Mouse (Mus musculus) CH12.LX (cell line): Measurements from ENCODE around the gene Actr5. TPM values are rescaled to one million over a fixed set of nuclear protein-coding genes. Genes with fewer than 3 reads are reported as not detected.

ENCODE experiments used
- DNase-seq: peaks from one replicate; pipeline ENCODE4 v3.0.0-alpha.2; 2013; ENCODE audit errors: extremely low read depth
- H3K27ac ChIP-seq: 2 replicates; pipeline ENCODE4 v1.5.1; 2012; ENCODE audit warnings: low read depth, mild to moderate bottlenecking, control low read depth, moderate library complexity; ENCODE audit not compliant: insufficient read depth
- H3K27me3 ChIP-seq: replicated peaks from 2 replicates; pipeline ENCODE3; 2012; ENCODE audit warnings: inconsistent platforms
- H3K36me3 ChIP-seq, 2 experiments: replicated peaks in 1 of 2; 2 replicates each; pipeline versions ENCODE3 to v1.6.1; 2012; ENCODE audit warnings: inconsistent platforms in 1 of 2, low read length in 1 of 2, mild to moderate bottlenecking in 1 of 2, mixed read lengths in 1 of 2, moderate library complexity in 1 of 2; ENCODE audit not compliant: control insufficient read depth in 1 of 2, insufficient read depth in 1 of 2
- H3K4me1 ChIP-seq, 2 experiments: 2 replicates each; pipeline ENCODE4 v1.6.1; 2012; ENCODE audit warnings: inconsistent platforms in 1 of 2, moderate library complexity in 1 of 2; ENCODE audit not compliant: insufficient read depth in 2 of 2, control insufficient read depth in 1 of 2
- H3K4me2 ChIP-seq: 2 replicates; pipeline ENCODE4 v1.6.1; 2012; ENCODE audit warnings: low read depth, mild to moderate bottlenecking, control low read depth; ENCODE audit not compliant: poor library complexity, insufficient read depth, severe bottlenecking
- H3K4me3 ChIP-seq, 3 experiments: fragments of 150-350 bp in 1 of 3; sonication (generic) in 1 of 3; replicated peaks in 1 of 3; 2 replicates each; pipeline versions ENCODE3 to v1.5.1; 2011 to 2012; ENCODE audit warnings: low read depth in 2 of 3, low read length in 2 of 3, mild to moderate bottlenecking in 2 of 3, moderate library complexity in 2 of 3, control low read depth in 1 of 3, improper control_type of control experiment in 1 of 3, inconsistent platforms in 1 of 3, mixed read lengths in 1 of 3; ENCODE audit not compliant: poor library complexity in 1 of 3
- H3K79me2 ChIP-seq: replicated peaks from 2 replicates; pipeline ENCODE4 v1.6.1; 2012; ENCODE audit warnings: mild to moderate bottlenecking, moderate library complexity; ENCODE audit not compliant: control insufficient read depth, poor library complexity, insufficient read depth, severe bottlenecking; ENCODE audit errors: extremely low read depth
- H3K9ac ChIP-seq: 2 replicates; pipeline ENCODE4 v1.6.1; 2012; ENCODE audit warnings: low read depth, mild to moderate bottlenecking, control low read depth, moderate library complexity; ENCODE audit not compliant: insufficient read depth
- H3K9me3 ChIP-seq: replicated peaks from 2 replicates; pipeline ENCODE3; 2012; ENCODE audit warnings: low read length, inconsistent platforms, mixed read lengths
- BHLHE40 ChIP-seq: IDR thresholded peaks from 2 replicates; pipeline ENCODE4 v1.6.1; 2011; ENCODE audit warnings: mild to moderate bottlenecking, low read depth, low read length, improper control_type of control experiment
- CHD2 ChIP-seq: IDR thresholded peaks from 2 replicates; pipeline ENCODE4 v1.6.1; 2011; ENCODE audit warnings: low read length, improper control_type of control experiment
- CTCF ChIP-seq, 2 experiments: IDR thresholded peaks in 1 of 2; conservative IDR thresholded peaks in 1 of 2; 2 replicates each; pipeline ENCODE4 v1.5.1; 2011 to 2012; ENCODE audit warnings: low read depth in 2 of 2, low read length in 2 of 2, improper control_type of control experiment in 1 of 2, inconsistent platforms in 1 of 2, mild to moderate bottlenecking in 1 of 2, moderate library complexity in 1 of 2
- E2F4 ChIP-seq: IDR thresholded peaks from 2 replicates; pipeline ENCODE4 v1.6.1; 2011; ENCODE audit warnings: low read depth, low read length, improper control_type of control experiment; ENCODE audit not compliant: insufficient replicate concordance
- ELF1 ChIP-seq: IDR thresholded peaks from 2 replicates; pipeline ENCODE4 v1.6.1; 2014; ENCODE audit warnings: low read depth, mild to moderate bottlenecking, inconsistent platforms, low read length, improper control_type of control experiment
- EP300 ChIP-seq: IDR thresholded peaks from 2 replicates; pipeline ENCODE4 v1.6.1; 2011; ENCODE audit warnings: low read length, improper control_type of control experiment
- ETS1 ChIP-seq: conservative IDR thresholded peaks from 2 replicates; pipeline ENCODE4 v1.6.1; 2012; ENCODE audit warnings: low read depth, mild to moderate bottlenecking, inconsistent platforms, low read length, improper control_type of control experiment, moderate library complexity
- GABPA ChIP-seq: IDR thresholded peaks from 2 replicates; pipeline ENCODE4 v1.6.1; 2012; ENCODE audit warnings: low read depth, low read length, improper control_type of control experiment, inconsistent platforms; ENCODE audit not compliant: insufficient replicate concordance
- HCFC1 ChIP-seq: IDR thresholded peaks from 2 replicates; pipeline ENCODE4 v1.6.1; 2012; ENCODE audit warnings: low read depth, mild to moderate bottlenecking, inconsistent platforms, low read length, improper control_type of control experiment
- IRF4 ChIP-seq: IDR thresholded peaks from 2 replicates; pipeline ENCODE4 v1.6.1; 2014; ENCODE audit warnings: low read depth, mild to moderate bottlenecking, inconsistent platforms, low read length, improper control_type of control experiment
- JUN ChIP-seq: IDR thresholded peaks from 2 replicates; pipeline ENCODE4 v1.6.1; 2011; ENCODE audit warnings: low read depth, mild to moderate bottlenecking, low read length, improper control_type of control experiment, moderate library complexity; ENCODE audit not compliant: insufficient read depth
- JUND ChIP-seq: conservative IDR thresholded peaks from 2 replicates; pipeline ENCODE4 v1.6.1; 2011; ENCODE audit warnings: low read depth, low read length, improper control_type of control experiment
- KAT2A ChIP-seq: IDR thresholded peaks from 2 replicates; pipeline ENCODE4 v1.6.1; 2012; ENCODE audit warnings: low read length, improper control_type of control experiment, inconsistent platforms; ENCODE audit not compliant: insufficient replicate concordance
- MAFK ChIP-seq: IDR thresholded peaks from 2 replicates; pipeline ENCODE4 v1.6.1; 2011; ENCODE audit warnings: low read length, improper control_type of control experiment; ENCODE audit not compliant: insufficient replicate concordance
- MEF2A ChIP-seq: IDR thresholded peaks from 2 replicates; pipeline ENCODE4 v1.6.1; 2014; ENCODE audit warnings: low read depth, mild to moderate bottlenecking, inconsistent platforms, low read length, improper control_type of control experiment, borderline replicate concordance
- MXI1 ChIP-seq: IDR thresholded peaks from 2 replicates; pipeline ENCODE4 v1.6.1; 2011; ENCODE audit warnings: mild to moderate bottlenecking, low read depth, low read length, improper control_type of control experiment
- MYC ChIP-seq: IDR thresholded peaks from 2 replicates; pipeline ENCODE4 v1.6.1; 2011; ENCODE audit warnings: low read depth, mild to moderate bottlenecking, improper control_type of control experiment, low read length
- NELFE ChIP-seq: IDR thresholded peaks from 2 replicates; pipeline ENCODE4 v1.6.1; 2011; ENCODE audit warnings: low read depth, low read length, improper control_type of control experiment
- NRF1 ChIP-seq: IDR thresholded peaks from 2 replicates; pipeline ENCODE4 v1.6.1; 2014; ENCODE audit warnings: low read depth, mild to moderate bottlenecking, inconsistent platforms, low read length, improper control_type of control experiment, moderate library complexity
- PAX5 ChIP-seq: IDR thresholded peaks from 2 replicates; pipeline ENCODE4 v1.6.1; 2012; ENCODE audit warnings: low read length, inconsistent platforms, mixed read lengths
- POLR2A ChIP-seq: IDR thresholded peaks from 2 replicates; pipeline ENCODE4 v1.6.1; 2011; ENCODE audit warnings: low read depth, mild to moderate bottlenecking, improper control_type of control experiment, low read length
- POLR2AphosphoS2 ChIP-seq: IDR thresholded peaks from 2 replicates; pipeline ENCODE4 v1.6.1; 2011; ENCODE audit warnings: low read depth, low read length, improper control_type of control experiment
- RAD21 ChIP-seq: IDR thresholded peaks from 2 replicates; pipeline ENCODE4 v1.6.1; 2011; ENCODE audit warnings: low read depth, mild to moderate bottlenecking, low read length, improper control_type of control experiment, moderate library complexity
- SIN3A ChIP-seq: IDR thresholded peaks from 2 replicates; pipeline ENCODE4 v1.6.1; 2012; ENCODE audit warnings: low read length, improper control_type of control experiment, inconsistent platforms
- SMC3 ChIP-seq: IDR thresholded peaks from 2 replicates; pipeline ENCODE4 v1.6.1; 2011; ENCODE audit warnings: low read depth, low read length, improper control_type of control experiment
- TBP ChIP-seq: conservative IDR thresholded peaks from 2 replicates; pipeline ENCODE4 v1.6.1; 2011; ENCODE audit warnings: low read depth, low read length, improper control_type of control experiment
- TCF12 ChIP-seq: IDR thresholded peaks from 2 replicates; pipeline ENCODE4 v1.6.1; 2014; ENCODE audit warnings: low read depth, mild to moderate bottlenecking, inconsistent platforms, low read length, improper control_type of control experiment
- UBTF ChIP-seq: IDR thresholded peaks from 2 replicates; pipeline ENCODE4 v1.6.1; 2012; ENCODE audit warnings: low read depth, mild to moderate bottlenecking, inconsistent platforms, low read length, improper control_type of control experiment, moderate library complexity
- USF1 ChIP-seq: IDR thresholded peaks from 2 replicates; pipeline ENCODE4 v1.6.1; 2014; ENCODE audit warnings: low read depth, mild to moderate bottlenecking, inconsistent platforms, low read length, improper control_type of control experiment
- USF2 ChIP-seq: conservative IDR thresholded peaks from 2 replicates; pipeline ENCODE4 v1.6.1; 2011; ENCODE audit warnings: low read depth, low read length, improper control_type of control experiment
- ZKSCAN1 ChIP-seq: IDR thresholded peaks from 2 replicates; pipeline ENCODE4 v1.6.1; 2012; ENCODE audit warnings: low read depth, inconsistent platforms, low read length, improper control_type of control experiment, borderline replicate concordance
- ZMIZ1 ChIP-seq: IDR thresholded peaks from 2 replicates; pipeline ENCODE4 v1.6.1; 2012; ENCODE audit warnings: low read depth, mild to moderate bottlenecking, inconsistent platforms, low read length, improper control_type of control experiment
- ZNF384 ChIP-seq: IDR thresholded peaks from 2 replicates; pipeline ENCODE4 v1.6.1; 2012; ENCODE audit warnings: low read depth, low read length, improper control_type of control experiment, inconsistent platforms
- dilution Hi-C: fragments of 300-500 bp; cut with MboI; formaldehyde crosslinking; loops from 2 replicates; pipeline ENCODE4 v1.14.3; 2020; ENCODE audit warnings: low sequenced_read_pairs; ENCODE audit not compliant: extremely low pct_unique_long_range_greater_than_20kb, extremely low pct_ligation_motif_present
- in situ Hi-C: fragments of 300-500 bp; cut with MboI; formaldehyde crosslinking; loops from 3 replicates; pipeline ENCODE4 v1.14.3; 2019; ENCODE audit warnings: low sequenced_read_pairs, low pct_ligation_motif_present, low pct_unique_long_range_greater_than_20kb, mixed read lengths
- polyA plus RNA-seq: library from polyadenylated mRNA; unstranded; fragments of >175 nt; gene quantifications from 2 replicates; pipeline ENCODE4 v1.2.1, GENCODE M21; 2012; ENCODE audit warnings: low read depth; ENCODE audit not compliant: insufficient read length
- total RNA-seq, 2 experiments: library from RNA; depleted of rRNA; stranded (reverse); fragments of 300-350 nt in 1 of 2; fragments of >200 nt in 1 of 2; gene quantifications; 2 replicates each; pipeline ENCODE4 v1.2.3; 2012 to 2014

Gene Actr5
- total RNA-seq (2012; rRNA removed) = 20.3 and 24.0 TPM in 2 replicates
- total RNA-seq (2014; rRNA removed) = 13.9 and 14.4 TPM in 2 replicates
- polyA plus RNA-seq = 14.6 and 19.8 TPM in 2 replicates

DNA sequence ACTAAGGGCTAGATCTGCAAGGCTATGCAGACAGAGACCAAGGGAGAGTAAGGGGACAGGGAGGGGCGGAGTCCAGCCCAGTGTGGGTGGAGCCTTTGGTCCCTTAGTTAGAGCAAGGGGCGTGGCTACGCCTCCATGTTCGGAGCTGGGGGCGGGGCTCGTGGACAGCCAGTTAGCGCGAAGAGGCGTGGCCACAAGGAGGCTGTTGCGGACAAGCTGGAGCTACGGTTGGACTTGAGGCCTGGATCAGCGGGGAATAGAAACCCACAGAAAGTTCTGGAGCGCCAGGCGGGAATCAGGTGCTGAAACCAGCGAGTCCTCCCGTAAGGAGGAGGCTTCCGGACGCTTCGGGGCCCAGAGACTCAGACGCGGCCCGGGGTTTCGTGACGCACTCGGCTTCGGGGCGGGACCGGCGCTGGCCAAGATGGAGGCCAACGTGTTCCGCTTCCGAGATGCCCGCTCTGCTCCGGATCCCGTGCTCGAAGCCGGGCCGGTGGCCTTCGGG is at the start of gene Actr5:
Gene Actr5, plus strand, starts transcription at position 171 of the 505 bp plus-strand sequence.
- in situ Hi-C loops = loop anchor here (5.0 to 25.0 kb wide), 3 partner anchors 77 to 262 kb away; no protein-coding TSS in a partner anchor

GRCm38 (mm10) chr2:158579979-158580378 is 44.7 kb upstream of the Actr5 start:
- Histone ChIP-seq H3K4me2 (no peak overlapping the region), H3K9me3 (no peaks in the 10 kb centered on the region), H3K9ac (no peak overlapping the region), H3K4me3 (no peak overlapping the region), H3K4me1 (no peaks in the 10 kb centered on the region), H3K27me3 (peaks cover 86% of the 10 kb centered on the region), H3K79me2 (no peaks in the 10 kb centered on the region), H3K36me3 (no peaks in the 10 kb centered on the region), H3K27ac (no peak overlapping the region)
- in situ Hi-C loops (no loop called here), dilution Hi-C loops (no loop called here)
- TF ChIP-seq E2F4 (no peak), HCFC1 (no peak), CTCF (conservative IDR thresholded peaks at IDR 0.05 in 1 of 2, IDR thresholded peaks at IDR 0.05 in 1 of 2; ENCODE audit: low read depth in 2 of 2, low read length in 2 of 2) (no peak), KAT2A (no peak), NRF1 (no peak)
- DNase-seq = no peak

More for the DNA sequence above, at the start of gene Actr5:
- H3K4me1 ChIP-seq = peaks cover 4 to 17% of the 10 kb centered on the region in 2 experiments
- dilution Hi-C loops = no loop called here
- peak within 1 kb of the TSS; percentile 91 for H3K9ac ChIP-seq
- H3K4me3 ChIP-seq = peak within 1 kb of the TSS; percentile 80 to 96 (median 84)
- DNase-seq = peak; percentile 97
- peak within 1 kb of the TSS; percentile 43 for H3K27ac ChIP-seq
- H3K4me2 ChIP-seq = peak within 1 kb of the TSS; percentile 46; the same call in 1 of the 2 replicates
- H3K79me2 ChIP-seq = peaks cover 18% of the 10 kb centered on the region
- TF ChIP-seq E2F4 (no peak), JUND (no peak), ZMIZ1 (no peak), POLR2AphosphoS2 (no peak), NELFE (no peak), TBP (peak; percentile 83), SMC3 (no peak), POLR2A (peak; percentile 82), MXI1 (no peak), IRF4 (no peak), USF1 (no peak), JUN (no peak), CHD2 (no peak), ZKSCAN1 (no peak), ZNF384 (no peak), MEF2A (no peak), EP300 (no peak), USF2 (no peak), UBTF (no peak), RAD21 (no peak), MAFK (no peak), HCFC1 (peak; percentile 47), ETS1 (no peak), CTCF (conservative IDR thresholded peaks at IDR 0.05 in 1 of 2, IDR thresholded peaks at IDR 0.05 in 1 of 2; ENCODE audit: low read depth in 2 of 2, low read length in 2 of 2) (no peak), TCF12 (no peak), PAX5 (no peak), BHLHE40 (no peak), ELF1 (peak; percentile 52), GABPA (no peak), SIN3A (no peak), MYC (no peak), NRF1 (peak; percentile 9; the same call in 1 of the 2 replicates)
- TF ChIP-seq, all 38 proteins: peak for 5
- peaks cover 17% of the 10 kb centered on the region for H3K27me3 ChIP-seq
- peaks cover 16 to 35% of the 10 kb centered on the region in 2 experiments for H3K36me3 ChIP-seq
- no peaks in the 10 kb centered on the region for H3K9me3 ChIP-seq
